Mouse (Mus musculus) heart, embryonic 15.5 days (tissue): Measurements from ENCODE around the gene Dusp18. TPM values are rescaled to one million over a fixed set of nuclear protein-coding genes. Genes with fewer than 3 reads are reported as not detected.
"Not testable (repeated sequence)": the region's sequence is repeated elsewhere in the genome, so short reads cannot be mapped to it uniquely, and the experiment has no call there.

Experiments used
- ATAC-seq: fragments of 200-750 bp; cut with Nextera tagmentation; replicated peaks from 2 replicates; pipeline ENCODE4 v1.8.0; 2017; ENCODE audit warnings: low read depth, moderate TSS enrichment; ENCODE audit not compliant: insufficient number of reproducible peaks, insufficient read depth, low FRiP score
- H3K27ac ChIP-seq: fragments of 300-500 bp; sonication (generic); 2 replicates; pipeline ENCODE4 v1.5.1; 2015; ENCODE audit warnings: mild to moderate bottlenecking, inconsistent platforms
- H3K27me3 ChIP-seq: fragments of 300-500 bp; sonication (generic); 2 replicates; pipeline ENCODE4 v1.6.1; 2015; ENCODE audit warnings: inconsistent platforms
- H3K36me3 ChIP-seq: fragments of 300-500 bp; sonication (generic); 2 replicates; pipeline ENCODE4 v1.6.1; 2015; ENCODE audit warnings: mild to moderate bottlenecking, inconsistent platforms
- H3K4me1 ChIP-seq: fragments of 300-500 bp; sonication (generic); replicated peaks from 2 replicates; pipeline ENCODE4 v1.6.1; 2015; ENCODE audit warnings: inconsistent platforms
- H3K4me2 ChIP-seq: fragments of 300-500 bp; sonication (generic); 2 replicates; pipeline ENCODE4 v1.6.1; 2015; ENCODE audit warnings: inconsistent platforms, mild to moderate bottlenecking, moderate library complexity
- H3K4me3 ChIP-seq: fragments of 300-500 bp; sonication (generic); 2 replicates; pipeline ENCODE4 v1.5.1; 2015; ENCODE audit warnings: mild to moderate bottlenecking, inconsistent platforms
- H3K9ac ChIP-seq: fragments of 300-500 bp; sonication (generic); 2 replicates; pipeline ENCODE4 v1.6.1; 2015; ENCODE audit warnings: mild to moderate bottlenecking, inconsistent platforms
- H3K9me3 ChIP-seq: fragments of 300-500 bp; sonication (generic); replicated peaks from 2 replicates; pipeline ENCODE4 v1.6.1; 2016; ENCODE audit warnings: inconsistent platforms
- WGBS: fragments of 180-500 bp; shearing (Covaris S2); methylation state at CpG from one replicate; pipeline ENCODE4 v1.1.7; 2015; ENCODE audit warnings: mixed read lengths; 5-methylcytosine and 5-hydroxymethylcytosine counted together
- polyA plus RNA-seq: library from polyadenylated mRNA; unstranded; fragments of >200 nt; fragmentation: Nextera tagmentation; extraction: Ambion mirVana; gene quantifications from 2 replicates; pipeline ENCODE4 v1.2.1, GENCODE M21; 2015

Dusp18 gene
- polyA plus RNA-seq, 1 experiment from 2014 or later: 9.8 TPM

GRCm38 (mm10) chr11:3895458-3895857 lies 418 bp downstream of the Dusp18 start:
- peak overlapping the region; percentile 52 for H3K9ac ChIP-seq
- no peaks in the 10 kb centered on the region for H3K9me3 ChIP-seq
- ATAC-seq: no peak
- H3K4me3 ChIP-seq: peak overlapping the region; percentile 59
- H3K27ac ChIP-seq: peak overlapping the region; percentile 69
- no peaks in the 10 kb centered on the region for H3K27me3 ChIP-seq
- H3K36me3 ChIP-seq: peaks cover 8% of the 10 kb centered on the region; the same call in 1 of the 2 replicates
- 4% methylated on average over 10 of the region's 10 CpGs for WGBS
- H3K4me1 ChIP-seq: peaks cover 18% of the 10 kb centered on the region
- peak overlapping the region; percentile 91 for H3K4me2 ChIP-seq

- no peak overlapping the region for H3K27ac ChIP-seq
- no peaks in the 10 kb centered on the region for H3K9me3 ChIP-seq
- no peak overlapping the region for H3K4me3 ChIP-seq
- H3K4me1 ChIP-seq: peaks cover 18% of the 10 kb centered on the region
- H3K27me3 ChIP-seq: no peaks in the 10 kb centered on the region
- peaks cover 8% of the 10 kb centered on the region; the same call in 1 of the 2 replicates for H3K36me3 ChIP-seq
- peak overlapping the region; percentile 91; the same call in 1 of the 2 replicates for H3K4me2 ChIP-seq
- H3K9ac ChIP-seq: no peak overlapping the region
- no peak for ATAC-seq
- WGBS: 65% methylated on average over 1 of the region's 1 CpGs
These were observed 893 bp downstream of the Dusp18 start for GRCm38 (mm10) chr11:3895933-3896332.

- ATAC-seq: no peak
- H3K4me3 ChIP-seq: no peak overlapping the region
- no peaks in the 10 kb centered on the region for H3K27me3 ChIP-seq
- no peak overlapping the region for H3K27ac ChIP-seq
- no peaks in the 10 kb centered on the region for H3K9me3 ChIP-seq
- no peak overlapping the region for H3K9ac ChIP-seq
- peaks cover 8% of the 10 kb centered on the region; the same call in 1 of the 2 replicates for H3K36me3 ChIP-seq
- WGBS: 61% methylated on average over 6 of the region's 6 CpGs
- peaks cover 11% of the 10 kb centered on the region for H3K4me1 ChIP-seq
- H3K4me2 ChIP-seq: no peak overlapping the region
These were observed 5.3 kb downstream of the Dusp18 start for GRCm38 (mm10) chr11:3900296-3900695.

- no peak overlapping the region for H3K27ac ChIP-seq
- peaks cover 5% of the 10 kb centered on the region; the same call in 1 of the 2 replicates for H3K4me1 ChIP-seq
- H3K4me2 ChIP-seq: no peak overlapping the region
- H3K9me3 ChIP-seq: no peaks in the 10 kb centered on the region
- no peak overlapping the region for H3K9ac ChIP-seq
- peaks cover 1% of the 10 kb centered on the region; the same call in 1 of the 2 replicates for H3K36me3 ChIP-seq
- H3K4me3 ChIP-seq: no peak overlapping the region
- no peaks in the 10 kb centered on the region for H3K27me3 ChIP-seq
- no peak for ATAC-seq
- 88% methylated on average over 3 of the region's 3 CpGs for WGBS
These were observed 7.5 kb downstream of the Dusp18 start for GRCm38 (mm10) chr11:3902516-3902915.

- WGBS: 74% methylated on average over 5 of the region's 5 CpGs
- ATAC-seq: no peak
- H3K27me3 ChIP-seq: no peaks in the 10 kb centered on the region
These were observed 8.0 kb downstream of the Dusp18 start for GRCm38 (mm10) chr11:3903046-3903445.

GRCm38 (mm10) chr11:3904673-3905072 lies 9.6 kb downstream of the Dusp18 start:
- H3K4me3 ChIP-seq: no peak overlapping the region
- H3K9ac ChIP-seq: no peak overlapping the region
- no peak overlapping the region for H3K27ac ChIP-seq
- ATAC-seq: no peak
- WGBS: 76% methylated on average over 6 of the region's 6 CpGs
- H3K4me1 ChIP-seq: peaks cover 5% of the 10 kb centered on the region; the same call in 1 of the 2 replicates
- no peak overlapping the region for H3K4me2 ChIP-seq
- H3K9me3 ChIP-seq: no peaks in the 10 kb centered on the region
- H3K36me3 ChIP-seq: no peaks in the 10 kb centered on the region; the same call in 1 of the 2 replicates
- no peaks in the 10 kb centered on the region for H3K27me3 ChIP-seq

More at GRCm38 (mm10) chr11:3903046-3903445, 8.0 kb downstream of the Dusp18 start:
- no peak overlapping the region for H3K4me3 ChIP-seq
- H3K4me1 ChIP-seq: peaks cover 5% of the 10 kb centered on the region; the same call in 1 of the 2 replicates
- H3K9me3 ChIP-seq: no peaks in the 10 kb centered on the region
- H3K4me2 ChIP-seq: no peak overlapping the region
- no peaks in the 10 kb centered on the region; the same call in 1 of the 2 replicates for H3K36me3 ChIP-seq
- no peak overlapping the region for H3K27ac ChIP-seq
- no peak overlapping the region for H3K9ac ChIP-seq

GRCm38 (mm10) chr11:3905446-3905845 lies 10.4 kb downstream of the Dusp18 start:
- no peak overlapping the region for H3K4me2 ChIP-seq
- H3K27ac ChIP-seq: no peak overlapping the region
- 88% methylated on average over 1 of the region's 1 CpGs for WGBS
- H3K4me1 ChIP-seq: peaks cover 3% of the 10 kb centered on the region
- ATAC-seq: no peak
- no peak overlapping the region for H3K9ac ChIP-seq
- no peaks in the 10 kb centered on the region for H3K27me3 ChIP-seq
- H3K9me3 ChIP-seq: no peaks in the 10 kb centered on the region
- H3K36me3 ChIP-seq: no peaks in the 10 kb centered on the region; the same call in 1 of the 2 replicates
- H3K4me3 ChIP-seq: no peak overlapping the region

- H3K4me3 ChIP-seq: no peak overlapping the region
- no peak overlapping the region for H3K4me2 ChIP-seq
- H3K9ac ChIP-seq: no peak overlapping the region
- H3K4me1 ChIP-seq: peaks cover 35% of the 10 kb centered on the region
- H3K36me3 ChIP-seq: no peaks in the 10 kb centered on the region; the same call in 1 of the 2 replicates
- ATAC-seq: no peak
- H3K9me3 ChIP-seq: no peaks in the 10 kb centered on the region
- no peak overlapping the region for H3K27ac ChIP-seq
- H3K27me3 ChIP-seq: no peaks in the 10 kb centered on the region
- WGBS: 78% methylated on average over 4 of the region's 4 CpGs
These were observed 14.2 kb downstream of the Dusp18 start for GRCm38 (mm10) chr11:3909236-3909635.

GRCm38 (mm10) chr11:3910513-3911310 lies 15.7 kb downstream of the Dusp18 start:
- Histone ChIP-seq H3K27me3 (no peaks in the 10 kb centered on the region), H3K4me3 (no peak overlapping the region), H3K27ac (peak overlapping the region; percentile 56), H3K9me3 (no peaks in the 10 kb centered on the region), H3K36me3 (no peaks in the 10 kb centered on the region; the same call in 1 of the 2 replicates), H3K4me2 (peak overlapping the region; percentile 91), H3K9ac (0 out of 2 replicates have a peak overlapping the region, but pooled peaks have one; percentile 2), H3K4me1 (peaks cover 38% of the 10 kb centered on the region)
- no peak for ATAC-seq
- 47% methylated on average over 5 of the region's 5 CpGs for WGBS

- not testable (repeated sequence) for H3K4me3 ChIP-seq, ATAC-seq, H3K9me3 ChIP-seq, H3K36me3 ChIP-seq, H3K27me3 ChIP-seq
- 82% methylated on average over 6 of the region's 6 CpGs for WGBS
- Histone ChIP-seq H3K9ac (0 out of 2 replicates have a peak overlapping the region, but pooled peaks have one; percentile 2), H3K4me1 (peaks cover 42% of the 10 kb centered on the region), H3K4me2 (peak overlapping the region; percentile 91), H3K27ac (peak overlapping the region; percentile 56)
These were observed 16.4 kb downstream of the Dusp18 start for GRCm38 (mm10) chr11:3911440-3911839.

GRCm38 (mm10) chr11:3912100-3912874 lies 17.2 kb downstream of the Dusp18 start:
- Histone ChIP-seq H3K4me2 (peak overlapping the region; percentile 91), H3K4me1 (peaks cover 42% of the 10 kb centered on the region), H3K9ac (peak overlapping the region; percentile 57), H3K9me3 (no peaks in the 10 kb centered on the region), H3K4me3 (peak overlapping the region; percentile 57), H3K27ac (peak overlapping the region; percentile 43), H3K36me3 (peaks cover 2% of the 10 kb centered on the region; the same call in 1 of the 2 replicates), H3K27me3 (no peaks in the 10 kb centered on the region)
- 23% methylated on average over 19 of the region's 19 CpGs for whole genome bisulfite sequencing
- ATAC-seq: peak; percentile 1; the same call in 1 of the 2 replicates
